Comparison of ENCODE assay signal across 1 mouse cellular context in the genomic region with DNA sequence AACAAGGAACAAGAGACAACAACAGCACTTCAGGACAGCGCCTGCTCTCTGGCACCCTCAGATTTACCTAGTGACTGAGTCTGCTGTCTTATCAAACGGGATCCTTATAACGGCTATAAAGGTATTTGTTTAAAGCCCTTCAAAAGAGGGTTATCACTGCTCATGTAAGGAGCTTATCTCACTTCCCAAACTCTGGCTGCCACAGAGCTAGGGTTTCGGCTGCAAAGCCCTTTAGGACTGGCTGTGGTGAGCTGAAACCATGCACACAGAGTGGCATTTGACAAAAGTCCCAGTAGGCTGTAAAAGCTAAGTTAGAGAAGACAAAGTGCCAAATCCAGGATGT.
A peak's percentile ranks its signal among the peaks of the same experiment; 100 is the strongest.
TF ChIP-seq lines count a peak whose summit lies in the region.

No protein-coding gene starts in this region.

TF ChIP-seq in MEL, 35 proteins besides CTCF, POLR2A, EP300 and RAD21 (continued from another document):
- TF ChIP-seq MAX (IDR thresholded peaks at IDR 0.05; ENCODE audit: low read length): no peak
- TF ChIP-seq MYC (IDR thresholded peaks at IDR 0.05; ENCODE audit: low read depth, low read length): no peak
- 0 out of 2 replicates have a peak, but pooled peaks have one; percentile 20 for TF ChIP-seq SIN3A (IDR thresholded peaks at IDR 0.05; ENCODE audit: low read length)
- no peak for TF ChIP-seq UBTF (IDR thresholded peaks at IDR 0.05; ENCODE audit: borderline replicate concordance, insufficient read depth, low read depth, low read length)
- TF ChIP-seq NELFE (IDR thresholded peaks at IDR 0.05; ENCODE audit: low read depth, low read length): no peak
- TF ChIP-seq HCFC1 (IDR thresholded peaks at IDR 0.05; ENCODE audit: low read depth, low read length): no peak
- no peak for TF ChIP-seq MAZ (IDR thresholded peaks at IDR 0.05; ENCODE audit: low read depth, low read length)
- no peak for TF ChIP-seq ZKSCAN1 (IDR thresholded peaks at IDR 0.05; ENCODE audit: low read depth, low read length)
- TF ChIP-seq RCOR1 (IDR thresholded peaks at IDR 0.05; ENCODE audit: low read depth, low read length): peak; percentile 86
- no peak for TF ChIP-seq MAFK (IDR thresholded peaks at IDR 0.05; ENCODE audit: borderline replicate concordance, low read depth, low read length)
- TF ChIP-seq POLR2AphosphoS2 (IDR thresholded peaks at IDR 0.05; ENCODE audit: low read length): no peak
- TF ChIP-seq USF2 (IDR thresholded peaks at IDR 0.05; ENCODE audit: borderline replicate concordance in 1 of 2, insufficient read depth in 1 of 2, low read depth in 1 of 2, low read length in 2 of 2): no peak
- peak; percentile 85 for TF ChIP-seq TCF12 (IDR thresholded peaks at IDR 0.05; ENCODE audit: low read depth, low read length)
- no peak for TF ChIP-seq SMC3 (IDR thresholded peaks at IDR 0.05; ENCODE audit: low read depth, low read length)
- TF ChIP-seq ZMIZ1 (IDR thresholded peaks at IDR 0.05; ENCODE audit: low read depth, low read length): no peak
- TF ChIP-seq BHLHE40 (IDR thresholded peaks at IDR 0.05; ENCODE audit: borderline replicate concordance, low read depth, low read length): peak; percentile 40; the same call in 1 of the 2 replicates
- TF ChIP-seq KAT2A (conservative IDR thresholded peaks at IDR 0.05; ENCODE audit: low read depth, low read length): no peak
TF ChIP-seq in MEL: peak in this region for 7.
